Mouse (Mus musculus) heart, embryonic 13.5 days (tissue): ENCODE measurements around the gene Maea. TPM values are rescaled to one million over a fixed set of nuclear protein-coding genes. Genes with fewer than 3 reads are reported as not detected.

Experiments
- ATAC-seq: fragments of 200-750 bp; cut with Nextera tagmentation; 2 replicates; pipeline ENCODE4 v1.8.0; 2017; ENCODE audit warnings: moderate TSS enrichment; ENCODE audit not compliant: insufficient number of reproducible peaks, low FRiP score, low TSS enrichment; ENCODE audit errors: extremely low read depth
- H3K27ac ChIP-seq: fragments of 300-500 bp; sonication (generic); replicated peaks from 2 replicates; pipeline ENCODE4 v1.5.1; 2015; ENCODE audit warnings: moderate library complexity, mild to moderate bottlenecking, inconsistent platforms
- H3K27me3 ChIP-seq: fragments of 300-500 bp; sonication (generic); replicated peaks from 2 replicates; pipeline ENCODE4 v1.6.1; 2015; ENCODE audit warnings: mild to moderate bottlenecking, inconsistent platforms
- H3K36me3 ChIP-seq: fragments of 300-500 bp; sonication (generic); 2 replicates; pipeline ENCODE4 v1.6.1; 2015; ENCODE audit warnings: mild to moderate bottlenecking, inconsistent platforms
- H3K4me1 ChIP-seq: fragments of 300-500 bp; sonication (generic); 2 replicates; pipeline ENCODE4 v1.6.1; 2015; ENCODE audit warnings: inconsistent platforms
- H3K4me2 ChIP-seq: fragments of 300-500 bp; sonication (generic); 2 replicates; pipeline ENCODE4 v1.6.1; 2015; ENCODE audit warnings: inconsistent platforms, mild to moderate bottlenecking, moderate library complexity
- H3K4me3 ChIP-seq: fragments of 300-500 bp; sonication (generic); 2 replicates; pipeline ENCODE4 v1.5.1; 2015; ENCODE audit warnings: moderate library complexity, mild to moderate bottlenecking, inconsistent platforms
- H3K9ac ChIP-seq: fragments of 300-500 bp; sonication (generic); 2 replicates; pipeline ENCODE4 v1.6.1; 2015; ENCODE audit warnings: inconsistent platforms, mild to moderate bottlenecking, moderate library complexity
- H3K9me3 ChIP-seq: fragments of 300-500 bp; sonication (generic); 2 replicates; pipeline ENCODE4 v1.6.1; 2016; ENCODE audit warnings: inconsistent platforms
- WGBS: fragments of 180-500 bp; shearing (Covaris S2); methylation state at CpG from one replicate; pipeline ENCODE4 v1.1.7; 2015; ENCODE audit warnings: mixed read lengths; 5-methylcytosine and 5-hydroxymethylcytosine counted together
- polyA plus RNA-seq: library from polyadenylated mRNA; unstranded; fragments of >200 nt; fragmentation: Nextera tagmentation; extraction: Ambion mirVana; gene quantifications from 2 replicates; pipeline ENCODE4 v1.2.1, GENCODE M21; 2015

The Maea gene
- polyA plus RNA-seq, 1 experiment from 2014 or later, result 121 TPM

GRCm38 (mm10) chr5:33395693-33396092 is 60.4 kb downstream of the Maea start:
- 84% methylated on average over 11 of the region's 11 CpGs for WGBS
- Histone ChIP-seq H3K36me3 (peaks cover 24% of the 10 kb centered on the region), H3K27me3 (no peaks in the 10 kb centered on the region; the same call in 1 of the 2 replicates), H3K4me1 (peaks cover 14% of the 10 kb centered on the region), H3K4me3 (no peak overlapping the region), H3K9me3 (no peaks in the 10 kb centered on the region), H3K27ac (no peak overlapping the region), H3K9ac (no peak overlapping the region), H3K4me2 (no peak overlapping the region)
- no peak for ATAC-seq

- Histone ChIP-seq H3K9ac (no peak overlapping the region), H3K4me3 (no peak overlapping the region), H3K4me1 (peaks cover 18% of the 10 kb centered on the region), H3K4me2 (no peak overlapping the region), H3K27ac (no peak overlapping the region), H3K9me3 (no peaks in the 10 kb centered on the region), H3K36me3 (peaks cover 15% of the 10 kb centered on the region), H3K27me3 (no peaks in the 10 kb centered on the region; the same call in 1 of the 2 replicates)
- 83% methylated on average over 7 of the region's 7 CpGs for WGBS
- ATAC-seq, result no peak
Observed at GRCm38 (mm10) chr5:33396828-33397227, 61.5 kb downstream of the Maea start.

DNA sequence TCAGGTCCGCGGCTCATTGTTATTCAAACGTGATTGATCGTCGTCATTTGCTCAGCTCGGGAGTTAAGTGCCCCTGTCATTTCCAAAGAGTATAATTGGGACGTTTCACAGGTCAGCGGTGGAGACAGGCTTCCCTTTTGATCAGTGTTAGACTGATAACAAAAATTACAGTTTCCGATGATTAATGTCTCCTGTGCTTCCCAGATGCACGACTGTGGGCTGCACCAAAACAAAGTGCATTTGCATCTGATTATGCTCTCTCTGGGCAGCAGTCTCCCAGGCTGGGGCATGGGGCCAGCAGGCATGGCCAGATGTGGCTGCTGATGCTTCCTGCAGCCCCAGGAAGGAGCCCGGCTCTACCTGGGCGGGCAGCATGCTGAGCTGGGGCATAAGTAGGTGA is 65.5 kb downstream of the Maea start:
- Histone ChIP-seq H3K36me3 (0 out of 2 replicates have a peak, but pooled peaks cover 4% of the 10 kb centered on the region), H3K27me3 (no peaks in the 10 kb centered on the region), H3K27ac (no peak overlapping the region), H3K9me3 (no peaks in the 10 kb centered on the region), H3K4me1 (peaks cover 18% of the 10 kb centered on the region), H3K9ac (no peak overlapping the region), H3K4me3 (no peak overlapping the region), H3K4me2 (no peak overlapping the region)
- 46% methylated on average over 12 of the region's 12 CpGs for WGBS
- no peak for ATAC-seq

DNA sequence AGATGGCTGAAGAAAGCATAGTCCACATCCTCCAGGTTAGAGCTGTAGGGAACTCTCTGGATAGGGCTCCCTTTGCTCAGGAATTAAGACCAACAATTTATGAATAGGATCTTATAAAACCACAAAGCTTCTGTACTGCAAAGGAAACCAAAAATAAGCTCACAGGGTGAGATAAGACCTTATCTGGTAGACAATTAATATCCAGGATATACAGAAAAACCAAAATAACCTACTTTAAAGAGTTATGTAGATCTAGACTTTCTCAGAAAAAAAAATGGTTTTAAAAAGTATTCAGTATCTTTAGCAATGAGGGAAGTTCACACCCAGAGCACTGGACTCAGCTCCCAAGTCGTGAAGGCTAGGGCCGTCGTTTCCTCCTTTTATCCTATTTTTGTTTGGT is 85.0 kb downstream of the Maea start:
- Histone ChIP-seq H3K36me3 (peaks cover 15% of the 10 kb centered on the region), H3K4me3 (no peak overlapping the region), H3K4me2 (no peak overlapping the region), H3K4me1 (no peaks in the 10 kb centered on the region), H3K9ac (no peak overlapping the region), H3K27ac (no peak overlapping the region), H3K27me3 (peaks cover 13% of the 10 kb centered on the region), H3K9me3 (no peaks in the 10 kb centered on the region)
- no peak for ATAC-seq
- 44% methylated on average over 3 of the region's 3 CpGs for WGBS

Other genes with a start within 250 kb of the Maea start
- not detected in 2 replicates for gene Slc5a1, start 231.3 kb upstream of the Maea start, polyA plus RNA-seq
- 89.8 and 95.2 TPM in 2 replicates for gene Spon2, start 117.1 kb upstream of the Maea start, polyA plus RNA-seq
- 206 and 234 TPM in 2 replicates for gene Ctbp1, start 60.5 kb upstream of the Maea start, polyA plus RNA-seq
- 3.9 and 4.0 TPM in 2 replicates for gene Uvssa, start 43.0 kb downstream of the Maea start, polyA plus RNA-seq
- not detected in 2 replicates for gene Nkx1-1, start 98.5 kb downstream of the Maea start, polyA plus RNA-seq